Mouse (Mus musculus) forebrain, embryonic 11.5 days (tissue): Measurements from ENCODE around the gene Nfam1. TPM values are rescaled to one million over a fixed set of nuclear protein-coding genes. Genes with fewer than 3 reads are reported as not detected.

Experiments used
- ATAC-seq: fragments of 200-750 bp; cut with Nextera tagmentation; replicated peaks from 2 replicates; pipeline ENCODE4 v1.8.0; 2017; ENCODE audit warnings: moderate TSS enrichment; ENCODE audit not compliant: low FRiP score
- DNase-seq: peaks from one replicate; pipeline ENCODE4 v3.0.0-alpha.2; 2017; ENCODE audit warnings: low spot score
- H3K27ac ChIP-seq: fragments of 300-500 bp; sonication (generic); 2 replicates; pipeline ENCODE4 v1.5.1; 2014; ENCODE audit warnings: low read depth, low read length
- H3K27me3 ChIP-seq: fragments of 300-500 bp; sonication (generic); 2 replicates; pipeline ENCODE4 v1.6.1; 2014; ENCODE audit warnings: mild to moderate bottlenecking, low read length, mixed read lengths; ENCODE audit not compliant: control insufficient read depth, insufficient read depth
- H3K36me3 ChIP-seq: fragments of 300-500 bp; sonication (generic); 2 replicates; pipeline ENCODE4 v1.6.1; 2014; ENCODE audit warnings: mild to moderate bottlenecking, low read length, moderate library complexity, mixed read lengths; ENCODE audit not compliant: control insufficient read depth, insufficient read depth
- H3K4me1 ChIP-seq: fragments of 300-500 bp; sonication (generic); replicated peaks from 2 replicates; pipeline ENCODE4 v1.6.1; 2014; ENCODE audit warnings: low read length, mixed read lengths; ENCODE audit not compliant: control insufficient read depth, insufficient read depth
- H3K4me2 ChIP-seq: fragments of 300-500 bp; sonication (generic); 2 replicates; pipeline ENCODE4 v1.6.1; 2014; ENCODE audit warnings: low read depth, mild to moderate bottlenecking, low read length, moderate library complexity, mixed read lengths; ENCODE audit not compliant: severe bottlenecking
- H3K4me3 ChIP-seq: fragments of 300-500 bp; sonication (generic); 2 replicates; pipeline ENCODE4 v1.5.1; 2014; ENCODE audit warnings: low read depth, low read length
- H3K9ac ChIP-seq: fragments of 300-500 bp; sonication (generic); 2 replicates; pipeline ENCODE4 v1.6.1; 2014; ENCODE audit warnings: low read length
- H3K9me3 ChIP-seq: fragments of 300-500 bp; sonication (generic); 2 replicates; pipeline ENCODE4 v1.6.1; 2016; ENCODE audit warnings: low read length, mixed read lengths; ENCODE audit not compliant: control insufficient read depth
- WGBS: fragments of 180-500 bp; shearing (Covaris S2); extraction: QIAGEN DNeasy Blood & Tissue Kit; methylation state at CpG from one replicate; pipeline ENCODE4 v1.1.7; 2014; 5-methylcytosine and 5-hydroxymethylcytosine counted together
- polyA plus RNA-seq: library from polyadenylated mRNA; unstranded; fragments of >200 nt; fragmentation: Nextera tagmentation; extraction: Ambion mirVana; gene quantifications from 2 replicates; pipeline ENCODE4 v1.2.1, GENCODE M21; 2014

Nfam1 gene
- polyA plus RNA-seq, 1 experiment from 2014 or later: 1.7 TPM

DNA sequence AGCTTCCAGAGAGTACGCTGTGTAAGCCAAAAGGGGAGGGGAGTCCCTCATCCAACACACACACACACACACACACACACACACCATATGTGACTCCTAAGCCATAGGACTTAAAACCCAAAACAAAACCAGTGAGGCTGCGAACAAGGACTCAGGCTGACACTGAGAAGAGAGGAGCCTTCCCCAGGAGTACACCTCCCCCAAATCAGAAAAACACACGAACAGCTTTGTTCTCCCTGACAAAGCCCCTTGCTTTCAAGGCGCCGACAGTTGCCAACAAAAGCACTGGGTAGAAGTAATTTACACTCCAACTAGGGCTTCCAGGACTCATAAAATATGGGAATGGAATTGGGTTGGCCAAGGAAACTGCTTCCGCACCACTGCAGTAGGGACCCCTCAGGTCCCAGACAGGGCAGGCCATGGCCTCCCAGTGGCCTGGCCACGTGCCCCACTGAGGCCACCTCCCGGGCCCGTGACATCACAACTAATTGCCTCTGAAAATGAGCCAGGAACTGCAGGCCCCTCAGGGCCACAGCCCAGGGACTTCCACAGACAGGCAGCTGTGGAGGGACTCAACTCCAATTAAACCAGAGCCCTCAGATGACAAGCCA lies 49.6 kb downstream of the Nfam1 start:
- peak overlapping the region; percentile 27; the same call in 1 of the 2 replicates for H3K9ac ChIP-seq
- H3K27ac ChIP-seq: peak overlapping the region; percentile 87
- 4% methylated on average over 9 of the region's 9 CpGs for WGBS
- no peak overlapping the region; the same call in 1 of the 2 replicates for H3K4me3 ChIP-seq
- ATAC-seq (peak; percentile 62), DNase-seq (peak; percentile 81)
- peaks cover 17% of the 10 kb centered on the region for H3K27me3 ChIP-seq
- no peaks in the 10 kb centered on the region for H3K36me3 ChIP-seq
- peak overlapping the region; percentile 45 for H3K4me2 ChIP-seq
- H3K4me1 ChIP-seq: peaks cover 40% of the 10 kb centered on the region
- H3K9me3 ChIP-seq: no peaks in the 10 kb centered on the region; the same call in 1 of the 2 replicates

DNA sequence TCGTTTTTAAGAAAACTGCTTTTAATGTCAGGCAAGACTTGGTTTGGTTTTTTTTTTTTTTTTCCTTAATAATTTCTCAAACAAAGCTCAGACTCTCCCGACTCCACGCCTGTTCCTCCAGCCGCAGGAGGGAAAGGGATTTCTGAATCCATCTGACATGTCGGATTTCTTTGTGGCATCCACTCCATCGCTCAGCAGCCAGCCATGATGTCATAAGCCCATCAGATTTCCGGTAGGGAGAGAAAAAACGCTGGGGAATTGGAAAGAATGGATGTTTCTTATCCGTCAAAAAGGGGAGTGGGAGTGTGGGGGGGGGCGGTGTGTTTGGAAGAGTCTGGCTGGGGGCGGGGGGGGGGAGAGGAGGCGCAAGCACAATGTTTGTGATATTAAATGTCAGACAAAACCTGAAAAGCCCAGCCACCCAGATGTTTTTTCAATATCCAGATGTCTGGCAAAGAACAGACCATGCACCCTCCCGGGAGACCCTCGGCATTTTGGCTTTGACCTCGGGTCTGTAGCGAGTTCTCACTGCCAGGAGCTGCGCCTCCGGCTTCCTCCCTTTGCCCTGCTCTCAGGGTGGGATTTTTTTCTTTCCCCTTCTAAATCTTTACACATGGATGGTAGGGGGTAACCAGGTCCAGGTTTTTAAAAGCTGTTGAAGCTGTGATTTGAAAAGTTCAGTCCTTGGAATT lies 50.2 kb downstream of the Nfam1 start:
- Histone ChIP-seq H3K4me1 (peaks cover 34% of the 10 kb centered on the region), H3K27ac (peak overlapping the region; percentile 87), H3K27me3 (peaks cover 17% of the 10 kb centered on the region), H3K9ac (peak overlapping the region; percentile 27), H3K4me3 (peak overlapping the region; percentile 8; the same call in 1 of the 2 replicates), H3K4me2 (peak overlapping the region; percentile 45), H3K36me3 (no peaks in the 10 kb centered on the region), H3K9me3 (no peaks in the 10 kb centered on the region; the same call in 1 of the 2 replicates)
- peak; percentile 73 for DNase-seq
- ATAC-seq: peak; percentile 15; the same call in 1 of the 2 replicates
- 7% methylated on average over 17 of the region's 18 CpGs for WGBS

DNA sequence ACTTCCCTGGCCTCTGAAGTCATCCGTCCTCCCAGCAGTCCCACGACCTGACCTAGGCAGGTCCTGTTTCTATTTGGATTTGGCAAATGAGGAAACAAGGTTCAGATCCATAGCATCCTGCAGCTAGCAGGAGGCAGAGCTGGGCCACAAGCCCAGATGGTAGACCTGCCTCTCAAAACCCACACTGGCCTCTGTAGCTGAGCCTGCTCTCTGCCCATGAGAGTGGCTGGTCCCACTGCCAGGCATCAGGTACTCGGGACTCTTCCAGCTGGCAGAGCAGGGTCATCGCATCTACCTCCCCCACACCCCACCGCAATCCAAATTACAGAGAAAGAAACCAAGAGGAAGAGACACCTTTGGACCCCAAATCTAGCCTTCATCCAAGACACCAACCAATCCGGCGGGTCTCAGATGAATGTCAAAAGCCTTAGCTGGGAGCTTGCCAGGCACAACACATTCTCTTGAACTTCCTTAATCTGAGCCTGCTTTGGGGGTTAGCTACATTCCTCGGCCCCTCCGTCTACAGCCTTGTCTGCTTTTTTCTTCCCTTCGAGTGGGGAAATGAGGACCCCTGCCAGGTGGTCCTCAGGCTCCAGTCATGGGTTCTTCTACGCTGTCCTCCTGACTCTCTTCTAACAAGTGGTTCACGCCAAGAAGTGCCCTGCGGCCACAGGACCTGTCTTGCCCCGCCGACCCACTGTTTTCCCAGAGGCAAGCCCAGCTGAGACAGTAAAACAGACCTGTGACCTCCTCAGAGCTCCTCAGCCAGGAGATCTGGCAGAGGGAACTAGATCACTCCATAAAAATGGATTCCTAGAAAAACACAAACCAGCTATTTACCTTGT lies 51.2 kb downstream of the Nfam1 start:
- Histone ChIP-seq H3K27me3 (peaks cover 15% of the 10 kb centered on the region), H3K4me1 (peaks cover 30% of the 10 kb centered on the region), H3K27ac (peak overlapping the region; percentile 46; the same call in 1 of the 2 replicates), H3K4me2 (peak overlapping the region; percentile 45; the same call in 1 of the 2 replicates), H3K36me3 (no peaks in the 10 kb centered on the region), H3K9me3 (no peaks in the 10 kb centered on the region; the same call in 1 of the 2 replicates), H3K4me3 (no peak overlapping the region), H3K9ac (peak overlapping the region; percentile 27; the same call in 1 of the 2 replicates)
- DNase-seq (no peak), ATAC-seq (no peak)
- WGBS: 38% methylated on average over 15 of the region's 15 CpGs

DNA sequence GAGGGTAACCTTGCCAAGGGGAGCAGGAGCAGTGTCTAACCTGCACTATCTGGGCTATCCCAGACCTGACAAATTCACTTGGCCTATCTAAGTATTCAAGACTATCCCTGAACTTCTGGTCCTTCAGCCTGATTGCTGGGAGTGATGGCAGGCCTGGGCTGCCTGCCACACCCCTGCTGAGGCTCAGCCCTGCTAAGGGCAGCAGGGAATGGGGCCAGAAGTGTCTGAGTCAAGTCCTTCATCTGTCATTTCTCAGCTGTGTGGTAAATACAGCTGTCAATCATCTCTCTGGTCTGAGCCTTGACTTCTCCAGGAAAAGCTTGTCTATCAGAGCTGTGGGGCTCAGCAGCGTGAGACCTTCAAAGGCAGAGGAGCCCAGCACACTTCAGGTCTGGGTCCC lies 53.6 kb downstream of the Nfam1 start:
- peaks cover 20% of the 10 kb centered on the region for H3K4me1 ChIP-seq

DNA sequence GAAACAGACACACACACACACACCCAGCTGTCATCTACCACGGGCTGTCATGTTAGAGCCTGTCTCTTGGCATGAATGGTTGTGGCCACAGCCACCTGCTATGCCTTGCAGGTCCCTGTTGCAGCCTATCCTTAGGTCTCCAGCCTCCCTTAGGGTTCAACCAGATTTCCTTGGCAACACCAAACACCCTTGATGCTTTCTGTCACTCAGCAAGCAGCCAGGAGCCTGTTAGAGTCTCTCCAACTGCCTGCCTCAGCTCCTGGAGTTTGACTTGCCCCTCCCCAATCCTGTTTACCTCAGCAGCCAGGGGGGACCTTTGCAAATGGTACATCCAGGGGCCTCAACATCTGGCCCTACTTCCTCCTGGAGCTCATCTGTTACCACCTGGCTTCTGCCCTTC lies 58.6 kb downstream of the Nfam1 start:
- Histone ChIP-seq H3K27me3 (no peaks in the 10 kb centered on the region; the same call in 1 of the 2 replicates), H3K36me3 (no peaks in the 10 kb centered on the region), H3K27ac (no peak overlapping the region), H3K4me3 (no peak overlapping the region), H3K4me1 (no peaks in the 10 kb centered on the region; the same call in 1 of the 2 replicates), H3K4me2 (no peak overlapping the region), H3K9ac (no peak overlapping the region), H3K9me3 (no peaks in the 10 kb centered on the region)
- ATAC-seq: no peak
- no peak for DNase-seq
- 89% methylated on average over 1 of the region's 1 CpGs for WGBS

More for the DNA sequence above, 53.6 kb downstream of the Nfam1 start:
- Histone ChIP-seq H3K9me3 (no peaks in the 10 kb centered on the region; the same call in 1 of the 2 replicates), H3K27ac (no peak overlapping the region), H3K27me3 (no peaks in the 10 kb centered on the region; the same call in 1 of the 2 replicates), H3K4me3 (no peak overlapping the region), H3K36me3 (no peaks in the 10 kb centered on the region), H3K9ac (no peak overlapping the region; the same call in 1 of the 2 replicates), H3K4me2 (no peak overlapping the region)
- ATAC-seq (no peak), DNase-seq (no peak)
- WGBS: 90% methylated on average over 1 of the region's 1 CpGs

DNA sequence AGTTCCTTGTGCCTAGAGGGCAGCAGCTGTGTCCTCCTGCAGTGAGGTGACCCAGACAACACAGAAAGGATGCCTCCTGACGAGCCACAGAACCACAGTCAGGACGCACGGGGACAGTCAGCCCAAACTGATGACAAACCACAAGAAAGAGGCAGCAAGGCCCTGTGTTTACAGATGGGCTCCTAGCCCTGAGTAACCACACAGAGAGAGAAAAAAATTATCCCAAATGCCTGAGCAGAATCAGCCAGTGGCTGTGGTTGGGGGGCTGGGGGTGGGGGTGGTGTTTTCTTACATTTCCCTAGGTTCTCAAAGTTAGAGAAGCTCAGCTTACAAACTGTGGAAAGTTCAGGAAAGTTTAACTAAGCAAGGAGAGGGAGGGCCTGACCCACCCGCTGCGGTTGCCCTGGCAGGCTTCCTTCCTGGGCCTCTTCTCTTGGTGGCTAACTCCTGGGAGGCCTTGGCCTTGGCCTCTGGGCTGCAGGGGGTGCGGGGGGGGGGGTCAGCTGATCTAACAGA lies 63.8 kb downstream of the Nfam1 start:
- H3K36me3 ChIP-seq: no peaks in the 10 kb centered on the region
- H3K4me3 ChIP-seq: no peak overlapping the region
- WGBS: 33% methylated on average over 6 of the region's 6 CpGs
- no peak overlapping the region for H3K4me2 ChIP-seq
- no peaks in the 10 kb centered on the region for H3K9me3 ChIP-seq
- DNase-seq (no peak), ATAC-seq (no peak)
- H3K27me3 ChIP-seq: peaks cover 18% of the 10 kb centered on the region; the same call in 1 of the 2 replicates
- peaks cover 17% of the 10 kb centered on the region for H3K4me1 ChIP-seq
- peak overlapping the region; percentile 21; the same call in 1 of the 2 replicates for H3K9ac ChIP-seq
- H3K27ac ChIP-seq: no peak overlapping the region

DNA sequence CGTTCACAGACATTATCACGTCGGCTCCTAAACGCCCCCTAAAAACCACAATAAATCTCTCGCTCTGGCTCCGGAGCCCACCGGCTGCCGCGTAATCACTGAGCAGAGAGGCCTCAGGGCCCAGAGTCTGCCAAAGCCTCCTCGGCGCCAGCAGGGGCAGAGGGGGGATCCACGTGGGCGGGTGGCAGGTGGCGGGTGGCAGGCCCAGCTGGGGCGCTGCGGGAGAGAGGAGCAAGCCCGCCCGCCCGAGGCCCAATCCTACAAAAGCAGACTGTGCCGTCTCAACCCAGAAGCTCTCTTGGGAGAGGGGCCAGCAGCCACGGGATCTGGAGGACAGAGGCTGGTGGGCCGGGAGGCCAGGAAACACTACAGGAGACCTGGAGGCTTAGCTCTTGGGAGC lies 64.7 kb downstream of the Nfam1 start:
- H3K27ac ChIP-seq: peak overlapping the region; percentile 55
- peaks cover 19% of the 10 kb centered on the region for H3K4me1 ChIP-seq
- no peaks in the 10 kb centered on the region for H3K36me3 ChIP-seq
- peak overlapping the region; percentile 21 for H3K9ac ChIP-seq
- peak overlapping the region; percentile 41 for H3K4me2 ChIP-seq
- no peak overlapping the region for H3K4me3 ChIP-seq
- peak; percentile 60 for ATAC-seq
- H3K27me3 ChIP-seq: peaks cover 18% of the 10 kb centered on the region; the same call in 1 of the 2 replicates
- DNase-seq: peak; percentile 83
- 3% methylated on average over 22 of the region's 22 CpGs for WGBS
- H3K9me3 ChIP-seq: no peaks in the 10 kb centered on the region

DNA sequence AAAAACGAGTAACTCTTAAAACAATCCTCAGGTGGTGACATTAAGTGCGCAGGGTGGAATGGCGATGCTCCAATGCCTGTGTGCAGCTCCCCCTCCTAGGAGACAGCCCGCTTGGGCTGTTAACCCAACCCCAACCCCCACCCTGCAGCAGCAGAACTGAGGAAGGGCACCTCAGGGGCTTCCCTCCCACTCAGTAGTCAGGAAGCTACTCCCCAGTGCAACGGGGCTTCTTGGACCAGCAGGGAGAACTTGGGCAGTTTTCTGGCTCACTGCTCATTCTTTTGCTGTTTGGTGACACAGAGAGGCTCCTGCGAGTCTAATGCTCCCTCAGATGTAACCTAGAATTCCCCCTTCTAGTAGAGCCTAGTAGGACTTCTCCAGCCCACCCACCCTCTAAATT lies 65.2 kb downstream of the Nfam1 start:
- no peak overlapping the region for H3K4me3 ChIP-seq
- H3K27me3 ChIP-seq: peaks cover 18% of the 10 kb centered on the region; the same call in 1 of the 2 replicates
- no peaks in the 10 kb centered on the region for H3K36me3 ChIP-seq
- H3K9me3 ChIP-seq: no peaks in the 10 kb centered on the region
- peak overlapping the region; percentile 21 for H3K9ac ChIP-seq
- DNase-seq: no peak
- peak overlapping the region; percentile 41 for H3K4me2 ChIP-seq
- 24% methylated on average over 6 of the region's 6 CpGs for WGBS
- peak overlapping the region; percentile 55 for H3K27ac ChIP-seq
- peaks cover 21% of the 10 kb centered on the region for H3K4me1 ChIP-seq
- no peak; the same call in 1 of the 2 replicates for ATAC-seq
